Mouse (Mus musculus): ENCODE results near the gene Drp2. TPM values are rescaled to one million over a fixed set of nuclear protein-coding genes. Genes with fewer than 3 reads are reported as not detected.

Drp2 gene
- polyA plus RNA-seq, 1 experiment from 2014 or later, result 22.4 TPM

GRCm38 (mm10) chrX:134476290-134476689, 71.9 kb downstream of the Drp2 start, which contains the start of gene Taf7l:
TSS of gene Taf7l (minus strand) at chrX:134476490.
- ATAC-seq, result no peak
- WGBS, result 87% methylated on average over 25 of the region's 25 CpGs
- H3K27me3 ChIP-seq (ENCODE audit: control insufficient read depth, insufficient read depth, low read depth, low read length), result no peaks in the 10 kb centered on the region
- H3K4me3 ChIP-seq (ENCODE audit: low read depth, low read length), result no peak within 1 kb of the TSS
- H3K4me1 ChIP-seq (ENCODE audit: control insufficient read depth, insufficient read depth, low read length), result no peaks in the 10 kb centered on the region
- no peak within 1 kb of the TSS for H3K9ac ChIP-seq (ENCODE audit: low read depth, low read length)
- no peak within 1 kb of the TSS for H3K27ac ChIP-seq (ENCODE audit: low read length)
- no peak within 1 kb of the TSS for H3K4me2 ChIP-seq (ENCODE audit: low read length)
- H3K36me3 ChIP-seq (ENCODE audit: control insufficient read depth, insufficient read depth, low read length), result no peaks in the 10 kb centered on the region
- peaks cover 9% of the 10 kb centered on the region; the same call in 1 of the 2 replicates for H3K9me3 ChIP-seq (replicated peaks; ENCODE audit: control insufficient read depth, low read length, poor library complexity, severe bottlenecking)

GRCm38 (mm10) chrX:134481720-134482119, 77.4 kb downstream of the Drp2 start:
- H3K9me3 ChIP-seq (replicated peaks; ENCODE audit: control insufficient read depth, low read length, poor library complexity, severe bottlenecking), result no peaks in the 10 kb centered on the region
- H3K36me3 ChIP-seq (ENCODE audit: control insufficient read depth, insufficient read depth, low read length), result no peaks in the 10 kb centered on the region
- H3K4me3 ChIP-seq (ENCODE audit: low read depth, low read length), result no peak overlapping the region
- ATAC-seq, result no peak
- H3K4me1 ChIP-seq (ENCODE audit: control insufficient read depth, insufficient read depth, low read length), result no peaks in the 10 kb centered on the region
- H3K27me3 ChIP-seq (ENCODE audit: control insufficient read depth, insufficient read depth, low read depth, low read length), result no peaks in the 10 kb centered on the region
- H3K4me2 ChIP-seq (ENCODE audit: low read length), result no peak overlapping the region
- 78% methylated on average over 3 of the region's 3 CpGs for WGBS
- H3K27ac ChIP-seq (ENCODE audit: low read length), result no peak overlapping the region
- H3K9ac ChIP-seq (ENCODE audit: low read depth, low read length), result no peak overlapping the region

GRCm38 (mm10) chrX:134500651-134501050, 96.3 kb downstream of the Drp2 start:
- Histone ChIP-seq H3K27me3 (ENCODE audit: control insufficient read depth, insufficient read depth, low read depth, low read length) (no peaks in the 10 kb centered on the region), H3K9me3 (replicated peaks; ENCODE audit: control insufficient read depth, low read length, poor library complexity, severe bottlenecking) (no peaks in the 10 kb centered on the region), H3K36me3 (ENCODE audit: control insufficient read depth, insufficient read depth, low read length) (no peaks in the 10 kb centered on the region), H3K9ac (ENCODE audit: low read depth, low read length) (no peak overlapping the region), H3K4me2 (ENCODE audit: low read length) (no peak overlapping the region), H3K4me3 (ENCODE audit: low read depth, low read length) (no peak overlapping the region), H3K4me1 (ENCODE audit: control insufficient read depth, insufficient read depth, low read length) (no peaks in the 10 kb centered on the region), H3K27ac (ENCODE audit: low read length) (no peak overlapping the region)
- no peak for ATAC-seq
- WGBS, result 86% methylated on average over 8 of the region's 8 CpGs

Other genes starting within 250 kb of the Drp2 start
- 1.0 and 1.7 TPM in 2 replicates for gene Xkrx, start 242.5 kb upstream of the Drp2 start, polyA plus RNA-seq (2015; fragmentation: Nextera tagmentation; extraction: Ambion mirVana)
- gene Arl13a, start 217.1 kb upstream of the Drp2 start, polyA plus RNA-seq (2015; fragmentation: Nextera tagmentation; extraction: Ambion mirVana), result not detected in 2 replicates
- 0.11 and 0.12 TPM in 2 replicates for gene Nox1, start 182.6 kb upstream of the Drp2 start, polyA plus RNA-seq (2015; fragmentation: Nextera tagmentation; extraction: Ambion mirVana)
- 4.7 TPM in 2 replicates for gene Trmt2b, start 127.6 kb upstream of the Drp2 start, polyA plus RNA-seq (2015; fragmentation: Nextera tagmentation; extraction: Ambion mirVana)
- gene Tmem35a, start 109.3 kb upstream of the Drp2 start, polyA plus RNA-seq (2015; fragmentation: Nextera tagmentation; extraction: Ambion mirVana), result 126 TPM in 2 replicates
- 3.9 and 6.1 TPM in 2 replicates for gene Cenpi, start 96.5 kb upstream of the Drp2 start, polyA plus RNA-seq (2015; fragmentation: Nextera tagmentation; extraction: Ambion mirVana)
- gene Taf7l, start 71.9 kb downstream of the Drp2 start, polyA plus RNA-seq (2015; fragmentation: Nextera tagmentation; extraction: Ambion mirVana), result 0.57 TPM in 1 of 2 replicates, not detected in the other
- gene Timm8a1, start 137.3 kb downstream of the Drp2 start, polyA plus RNA-seq (2015; fragmentation: Nextera tagmentation; extraction: Ambion mirVana), result 40.7 and 40.8 TPM in 2 replicates
- 0.26 and 0.36 TPM in 2 replicates for gene Btk, start 179.0 kb downstream of the Drp2 start, polyA plus RNA-seq (2015; fragmentation: Nextera tagmentation; extraction: Ambion mirVana)
- 144 and 152 TPM in 2 replicates for gene Rpl36a, start 181.1 kb downstream of the Drp2 start, polyA plus RNA-seq (2015; fragmentation: Nextera tagmentation; extraction: Ambion mirVana)
- gene Gla, start 196.6 kb downstream of the Drp2 start, polyA plus RNA-seq (2015; fragmentation: Nextera tagmentation; extraction: Ambion mirVana), result 3.2 and 3.8 TPM in 2 replicates
- gene Hnrnph2, start 196.6 kb downstream of the Drp2 start, polyA plus RNA-seq (2015; fragmentation: Nextera tagmentation; extraction: Ambion mirVana), result 143 and 151 TPM in 2 replicates